Mouse (Mus musculus) v-Abl transformed pro-B cells (cell line): Measurements from ENCODE around the gene Zfp93.
"Not testable (repeated sequence)": the region's sequence is repeated elsewhere in the genome, so short reads cannot be mapped to it uniquely, and the experiment has no call there.

Experiments
- in situ Hi-C, 2 experiments: fragments of 400-800 bp; cut with MboI; formaldehyde crosslinking; loops; one replicate each; pipeline ENCODE4 v1.15.1; 2025; ENCODE audit not compliant: unreplicated experiment in 2 of 2

Gene Zfp93

GRCm38 (mm10) chr7:24270288-24270672 is at the start of gene Zfp93:
Gene Zfp93 (plus strand): TSS chr7:24270420.
- in situ Hi-C loops, result no loop called here

- in situ Hi-C loops, result no loop called here
Measured at GRCm38 (mm10) chr7:24237040-24237791, 33.0 kb upstream of the Zfp93 start, which contains the start of gene Zfp109. Gene Zfp109 (minus strand): TSS chr7:24237560.

- in situ Hi-C loops, result no loop called here
Measured at GRCm38 (mm10) chr7:24253779-24254615, 16.2 kb upstream of the Zfp93 start.

GRCm38 (mm10) chr7:24254633-24255474 is 15.4 kb upstream of the Zfp93 start, which contains the start of gene Zfp108:
Gene Zfp108 (plus strand): TSS chr7:24254794.
- in situ Hi-C loops, result no loop called here

- in situ Hi-C loops, result no loop called here
Measured at GRCm38 (mm10) chr7:24259306-24259999, 10.8 kb upstream of the Zfp93 start.

- in situ Hi-C loops, result no loop called here
Measured at GRCm38 (mm10) chr7:24260000-24260312, 10.3 kb upstream of the Zfp93 start.

GRCm38 (mm10) chr7:24268176-24269155 is 1.8 kb upstream of the Zfp93 start:
- in situ Hi-C loops, result no loop called here

- in situ Hi-C loops, result no loop called here
Measured at GRCm38 (mm10) chr7:24269256-24269655, 964 bp upstream of the Zfp93 start.

GRCm38 (mm10) chr7:24269667-24270287 is 443 bp upstream of the Zfp93 start:
- in situ Hi-C loops, result no loop called here

GRCm38 (mm10) chr7:24271191-24271590 is 971 bp downstream of the Zfp93 start:
- in situ Hi-C loops, result no loop called here

GRCm38 (mm10) chr7:24274456-24274855 is 4.2 kb downstream of the Zfp93 start:
- in situ Hi-C loops, result no loop called here

GRCm38 (mm10) chr7:24278771-24279170 is 8.6 kb downstream of the Zfp93 start:
- in situ Hi-C loops, result not testable (repeated sequence)

- in situ Hi-C loops, result loop anchor here in 1 of 2 experiments (10.0 kb wide), 1 partner anchor 315 kb away; no protein-coding TSS in a partner anchor
Measured at GRCm38 (mm10) chr7:24280031-24280857, 10.0 kb downstream of the Zfp93 start.

GRCm38 (mm10) chr7:24280858-24281145 is 10.6 kb downstream of the Zfp93 start:
- in situ Hi-C loops, result loop anchor here in 1 of 2 experiments (10.0 kb wide), 1 partner anchor 316 kb away; no protein-coding TSS in a partner anchor

GRCm38 (mm10) chr7:24286090-24286489 is 15.9 kb downstream of the Zfp93 start:
- in situ Hi-C loops, result loop anchor here in 1 of 2 experiments (10.0 kb wide), 1 partner anchor 321 kb away; no protein-coding TSS in a partner anchor

GRCm38 (mm10) chr7:24286916-24287315 is 16.7 kb downstream of the Zfp93 start:
- in situ Hi-C loops, result loop anchor here in 1 of 2 experiments (10.0 kb wide), 1 partner anchor 322 kb away; no protein-coding TSS in a partner anchor

- in situ Hi-C loops, result loop anchor here in 1 of 2 experiments (10.0 kb wide), 1 partner anchor 323 kb away; no protein-coding TSS in a partner anchor
Measured at GRCm38 (mm10) chr7:24287670-24288069, 17.4 kb downstream of the Zfp93 start.
